Mouse (Mus musculus) embryonic fibroblast, embryonic 13.5 days (primary cell): ENCODE measurements around the gene Cxcl14.

Source experiments
- CTCF ChIP-seq: IDR thresholded peaks from 2 replicates; pipeline ENCODE4 v1.5.1; 2011; ENCODE audit warnings: mild to moderate bottlenecking, control low read depth, low read length, moderate library complexity, borderline replicate concordance; ENCODE audit not compliant: insufficient read depth
- POLR2A ChIP-seq: IDR thresholded peaks from 2 replicates; pipeline ENCODE4 v1.6.1; 2011; ENCODE audit warnings: low read depth, mild to moderate bottlenecking, control low read depth, low read length, moderate library complexity

GRCm38 (mm10) chr13:56289998-56290397 is 6.4 kb downstream of the Cxcl14 start:
- no peak for TF ChIP-seq POLR2A
- no peak for TF ChIP-seq CTCF
